Mouse (Mus musculus) bone marrow, adult 2 months (tissue): ENCODE measurements at regions not wholly inside any gene's neighbourhood (a gene's known extent, or its start where the extent isn't known, plus 50 kb on each side); places are given as distances from the start of the nearest gene placed in this dataset.

Experiments
- CTCF ChIP-seq: fragments of 200-500 bp; IDR thresholded peaks from 2 replicates; pipeline ENCODE4 v1.5.1; 2011; ENCODE audit warnings: low read length, control low read depth; ENCODE audit not compliant: control insufficient read depth, insufficient read depth
- POLR2A ChIP-seq: fragments of 200-500 bp; IDR thresholded peaks from 2 replicates; pipeline ENCODE4 v1.6.1; 2011; ENCODE audit warnings: low read depth, mild to moderate bottlenecking, control low read depth, low read length, borderline replicate concordance; ENCODE audit not compliant: control insufficient read depth

DNA sequence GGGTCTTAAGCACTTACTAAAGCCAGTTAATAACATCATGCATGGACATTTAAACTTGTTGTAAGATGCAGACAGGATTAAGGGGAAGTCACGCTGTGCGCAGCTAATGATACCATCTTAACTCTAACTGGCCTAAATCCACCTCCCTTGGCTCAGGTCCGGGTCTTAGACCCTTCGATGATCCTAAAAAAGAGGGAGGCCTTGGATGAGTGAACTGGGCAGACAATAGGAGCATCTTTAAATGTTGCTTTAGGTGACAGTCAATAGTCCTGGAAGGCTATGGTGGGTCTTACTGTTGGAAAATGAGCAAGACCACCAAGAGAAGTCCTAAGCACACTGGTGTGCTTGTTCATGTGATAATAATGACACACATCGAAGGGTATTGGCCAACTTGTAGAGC, 242.1 kb downstream of the Mef2c start:
- no peak for TF ChIP-seq CTCF
- TF ChIP-seq POLR2A = no peak
